Mouse (Mus musculus): ENCODE measurements around the gene Ubqln4. TPM values are rescaled to one million over a fixed set of nuclear protein-coding genes. Genes with fewer than 3 reads are reported as not detected.

The Ubqln4 gene
- total and polyA plus RNA-seq, 3 experiments, result 43.6 to 171 (median 83.0) TPM

- no peak overlapping the region for H3K27ac ChIP-seq (ENCODE audit: control insufficient read depth, low read depth, low read length)
- no peaks in the 10 kb centered on the region for H3K36me3 ChIP-seq (ENCODE audit: control insufficient read depth in 1 of 2, insufficient read depth in 2 of 2, low read length in 2 of 2)
- no peak for DNase-seq (ENCODE audit: low read depth, low spot score)
- H3K27me3 ChIP-seq (ENCODE audit: control insufficient read depth in 1 of 2, insufficient read depth in 2 of 2, low read length in 2 of 2), result no peaks in the 10 kb centered on the region
- no peaks in the 10 kb centered on the region for H3K79me2 ChIP-seq (ENCODE audit: control insufficient read depth, insufficient read depth, low read length, poor library complexity)
- TF ChIP-seq BHLHE40 (IDR thresholded peaks at IDR 0.05; ENCODE audit: borderline replicate concordance, low read depth, low read length), result no peak
- TF ChIP-seq ZKSCAN1 (IDR thresholded peaks at IDR 0.05; ENCODE audit: low read depth, low read length), result no peak
- no peak for TF ChIP-seq MAZ (IDR thresholded peaks at IDR 0.05; ENCODE audit: low read depth, low read length)
- TF ChIP-seq EP300 (IDR thresholded peaks at IDR 0.05; ENCODE audit: low read depth in 1 of 2, low read length in 2 of 2), result no peak
- TF ChIP-seq GATA1 (IDR thresholded peaks at IDR 0.05; ENCODE audit: low read depth, low read length), result no peak
- TF ChIP-seq USF1 (IDR thresholded peaks at IDR 0.05; ENCODE audit: low read depth, low read length), result no peak
- no peak for TF ChIP-seq HCFC1 (IDR thresholded peaks at IDR 0.05; ENCODE audit: low read depth, low read length)
- no peak for TF ChIP-seq SMC3 (IDR thresholded peaks at IDR 0.05; ENCODE audit: low read depth, low read length)
- no peak for TF ChIP-seq E2F4 (IDR thresholded peaks at IDR 0.05; ENCODE audit: borderline replicate concordance, low read depth, low read length)
- no peak for TF ChIP-seq NELFE (IDR thresholded peaks at IDR 0.05; ENCODE audit: low read depth, low read length)
- TF ChIP-seq POLR2AphosphoS5 (IDR thresholded peaks at IDR 0.05; ENCODE audit: borderline replicate concordance, low read depth, low read length), result no peak
- TF ChIP-seq MXI1 (IDR thresholded peaks at IDR 0.05; ENCODE audit: low read depth, low read length), result no peak
- no peak for TF ChIP-seq MYB (IDR thresholded peaks at IDR 0.05; ENCODE audit: low read depth, low read length)
- TF ChIP-seq SIN3A (IDR thresholded peaks at IDR 0.05; ENCODE audit: low read length), result no peak
- TF ChIP-seq TCF12 (IDR thresholded peaks at IDR 0.05; ENCODE audit: low read depth, low read length), result no peak
- TF ChIP-seq MAFK (IDR thresholded peaks at IDR 0.05; ENCODE audit: borderline replicate concordance, low read depth, low read length), result no peak
- no peak for TF ChIP-seq USF2 (IDR thresholded peaks at IDR 0.05; ENCODE audit: borderline replicate concordance in 1 of 2, insufficient read depth in 1 of 2, low read depth in 1 of 2, low read length in 2 of 2)
- no peak for TF ChIP-seq TAL1 (IDR thresholded peaks at IDR 0.05; ENCODE audit: low read length)
- no peak for TF ChIP-seq ZMIZ1 (IDR thresholded peaks at IDR 0.05; ENCODE audit: low read depth, low read length)
- no peak for TF ChIP-seq UBTF (IDR thresholded peaks at IDR 0.05; ENCODE audit: borderline replicate concordance, insufficient read depth, low read depth, low read length)
- no peak overlapping the region for H3K9ac ChIP-seq (ENCODE audit: control insufficient read depth, low read depth, low read length, poor library complexity, severe bottlenecking)
- no peak overlapping the region for H3K4me3 ChIP-seq (ENCODE audit: control insufficient read depth in 1 of 2, insufficient read depth in 1 of 2, low read depth in 2 of 2, low read length in 2 of 2)
- H3K9me3 ChIP-seq (replicated peaks; ENCODE audit: insufficient read depth, low read length), result no peaks in the 10 kb centered on the region
- H3K4me1 ChIP-seq (ENCODE audit: control insufficient read depth in 1 of 2, insufficient read depth in 2 of 2, low read length in 2 of 2), result 0 out of 4 replicates have a peak, but pooled peaks cover 0 to 3% of the 10 kb centered on the region in 2 experiments
Observed at GRCm38 (mm10) chr3:88520078-88520477, 33.5 kb upstream of the Ubqln4 start.

GRCm38 (mm10) chr3:88521156-88521555 lies 32.4 kb upstream of the Ubqln4 start:
- H3K4me1 ChIP-seq (ENCODE audit: control insufficient read depth in 1 of 2, insufficient read depth in 2 of 2, low read length in 2 of 2), result 0 out of 4 replicates have a peak, but pooled peaks cover 0 to 3% of the 10 kb centered on the region in 2 experiments
- DNase-seq (ENCODE audit: low read depth, low spot score), result no peak
- H3K79me2 ChIP-seq (ENCODE audit: control insufficient read depth, insufficient read depth, low read length, poor library complexity), result no peaks in the 10 kb centered on the region
- no peaks in the 10 kb centered on the region for H3K36me3 ChIP-seq (ENCODE audit: control insufficient read depth in 1 of 2, insufficient read depth in 2 of 2, low read length in 2 of 2)
- no peak overlapping the region for H3K9ac ChIP-seq (ENCODE audit: control insufficient read depth, low read depth, low read length, poor library complexity, severe bottlenecking)
- no peaks in the 10 kb centered on the region for H3K27me3 ChIP-seq (ENCODE audit: control insufficient read depth in 1 of 2, insufficient read depth in 2 of 2, low read length in 2 of 2)
- H3K9me3 ChIP-seq (replicated peaks; ENCODE audit: insufficient read depth, low read length), result no peaks in the 10 kb centered on the region
- TF ChIP-seq MEF2A (IDR thresholded peaks at IDR 0.05; ENCODE audit: extremely low read depth, insufficient replicate concordance, low read depth, low read length, poor library complexity, severe bottlenecking), result no peak
- TF ChIP-seq ZKSCAN1 (IDR thresholded peaks at IDR 0.05; ENCODE audit: low read depth, low read length), result no peak
- TF ChIP-seq UBTF (IDR thresholded peaks at IDR 0.05; ENCODE audit: borderline replicate concordance, insufficient read depth, low read depth, low read length), result no peak
- TF ChIP-seq TBP (IDR thresholded peaks at IDR 0.05; ENCODE audit: low read depth, low read length), result no peak
- no peak for TF ChIP-seq TAL1 (IDR thresholded peaks at IDR 0.05; ENCODE audit: low read length)
- TF ChIP-seq HCFC1 (IDR thresholded peaks at IDR 0.05; ENCODE audit: low read depth, low read length), result no peak
- TF ChIP-seq GABPA (IDR thresholded peaks at IDR 0.05; ENCODE audit: low read depth, low read length), result no peak
- no peak for TF ChIP-seq SMC3 (IDR thresholded peaks at IDR 0.05; ENCODE audit: low read depth, low read length)
- no peak for TF ChIP-seq SIN3A (IDR thresholded peaks at IDR 0.05; ENCODE audit: low read length)
- H3K4me3 ChIP-seq (ENCODE audit: control insufficient read depth in 1 of 2, insufficient read depth in 1 of 2, low read depth in 2 of 2, low read length in 2 of 2), result no peak overlapping the region
- H3K27ac ChIP-seq (ENCODE audit: control insufficient read depth, low read depth, low read length), result no peak overlapping the region

Data from MEL (cell line).